Comparison of ENCODE assay signal across 13 mouse cellular contexts in the genomic region with DNA sequence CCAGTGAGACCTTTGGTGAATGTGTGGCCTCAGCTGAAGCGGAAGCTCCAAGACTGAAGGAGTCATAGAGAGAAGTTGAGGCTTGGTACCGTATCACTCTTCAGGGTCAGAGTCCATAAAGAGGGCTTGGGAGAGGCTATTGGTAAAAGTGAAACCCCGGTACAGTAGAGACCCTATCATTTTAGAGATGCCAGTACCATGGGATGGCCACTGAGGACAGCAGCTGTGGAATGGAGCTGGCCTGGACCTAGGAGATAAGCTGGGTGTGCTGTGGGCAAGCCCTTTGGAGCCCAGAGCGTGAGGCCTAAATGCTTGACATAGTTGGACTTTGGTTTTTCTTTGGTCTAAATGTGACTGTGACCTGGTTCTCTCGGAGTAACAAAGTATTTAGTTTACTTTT. TPM values are rescaled to one million over a fixed set of nuclear protein-coding genes. Genes with fewer than 3 reads are reported as not detected.
DNase-seq lines count a peak whose midpoint lies in the region; ATAC-seq and TF ChIP-seq lines count a peak whose summit lies in the region.
"Had no signal": no experiment of that assay in that cellular context is flagged by ENCODE, and none has a peak within 500 bp of the region (broad histone marks: within the 10 kb centered on the region; RNA-seq: fewer than 3 reads in every experiment).

No protein-coding gene starts in this region.

- H3K27ac ChIP-seq in stomach, embryonic 14.5 days (ENCODE audit: low read length), result no peak overlapping the region
- no peak overlapping the region for H3K27ac ChIP-seq in stomach, postnatal 0 days (replicated peaks)
- no peak overlapping the region for H3K27ac ChIP-seq in intestine, embryonic 16.5 days (ENCODE audit: low read length)
- H3K27ac ChIP-seq in liver, postnatal 0 days (ENCODE audit: low read depth), result peak overlapping the region; percentile 68
- H3K27ac ChIP-seq: hindbrain, embryonic 10.5 days; layer of hippocampus, adult 2 months had no signal

- H3K4me2 ChIP-seq in stomach, embryonic 14.5 days (replicated peaks; ENCODE audit: low read depth, low read length), result no peak overlapping the region
- no peak overlapping the region for H3K4me2 ChIP-seq in stomach, postnatal 0 days (replicated peaks; ENCODE audit: low read depth)
- H3K4me2 ChIP-seq in intestine, embryonic 16.5 days (ENCODE audit: low read depth, low read length), result no peak overlapping the region
- peak overlapping the region; percentile 44 for H3K4me2 ChIP-seq in liver, postnatal 0 days (ENCODE audit: low read depth, low read length)

- H3K4me3 ChIP-seq in stomach, embryonic 14.5 days (ENCODE audit: low read depth, low read length), result no peak overlapping the region
- H3K4me3 ChIP-seq in stomach, postnatal 0 days (ENCODE audit: low read depth, low read length), result no peak overlapping the region
- H3K4me3 ChIP-seq in intestine, embryonic 16.5 days (ENCODE audit: low read length), result no peak overlapping the region
- no peak overlapping the region for H3K4me3 ChIP-seq in liver, postnatal 0 days (ENCODE audit: low read depth, low read length)
- H3K4me3 ChIP-seq: hindbrain, embryonic 10.5 days; layer of hippocampus, adult 2 months had no signal

- DNase-seq in stomach, postnatal 0 days (ENCODE audit: low spot score), result no peak
- peak; percentile 53 for DNase-seq in liver, postnatal 0 days
- DNase-seq in left cerebral cortex, adult 11 months (ENCODE audit: low spot score), result no peak
- no peak for DNase-seq in cerebellum, postnatal 14 days
- no peak for DNase-seq in thymus, postnatal 14 days
- DNase-seq: cerebellum, postnatal 10 days; heart, adult 18-20 months; lung, adult 2 months had no signal

- no peak for TF ChIP-seq EP300 in stomach, postnatal 0 days (optimal IDR thresholded peaks at IDR 0.05)
- peak; percentile 88 for TF ChIP-seq EP300 in liver, postnatal 0 days (IDR thresholded peaks at IDR 0.05; ENCODE audit: low read depth)

- no peaks in the 10 kb centered on the region for H3K9me3 ChIP-seq in stomach, embryonic 14.5 days (ENCODE audit: control insufficient read depth, low read depth, low read length)
- no peaks in the 10 kb centered on the region for H3K9me3 ChIP-seq in stomach, postnatal 0 days (ENCODE audit: control insufficient read depth, low read length)
- no peaks in the 10 kb centered on the region for H3K9me3 ChIP-seq in intestine, embryonic 16.5 days (ENCODE audit: control insufficient read depth, low read length)
- H3K9me3 ChIP-seq in liver, postnatal 0 days (ENCODE audit: low read length), result no peaks in the 10 kb centered on the region
- H3K9me3 ChIP-seq: hindbrain, embryonic 10.5 days had no signal

- peak; percentile 85; the same call in 1 of the 2 replicates for ATAC-seq in stomach, embryonic 14.5 days (ENCODE audit: insufficient number of reproducible peaks, insufficient read depth, low FRiP score, low read depth)
- no peak for ATAC-seq in stomach, postnatal 0 days (ENCODE audit: low FRiP score, low TSS enrichment)
- peak; percentile 71 for ATAC-seq in intestine, embryonic 16.5 days
- ATAC-seq in liver, postnatal 0 days, result peak; percentile 100
- ATAC-seq: midbrain, embryonic 16.5 days had no signal

- no peaks in the 10 kb centered on the region for H3K4me1 ChIP-seq in stomach, embryonic 14.5 days (ENCODE audit: control insufficient read depth, insufficient read depth, low read length)
- H3K4me1 ChIP-seq in stomach, postnatal 0 days (replicated peaks; ENCODE audit: control insufficient read depth, insufficient read depth), result no peaks in the 10 kb centered on the region
- no peaks in the 10 kb centered on the region for H3K4me1 ChIP-seq in intestine, embryonic 16.5 days (ENCODE audit: control insufficient read depth, insufficient read depth, low read length)
- H3K4me1 ChIP-seq in liver, postnatal 0 days (ENCODE audit: insufficient read depth), result peaks cover 9% of the 10 kb centered on the region
- H3K4me1 ChIP-seq: hindbrain, embryonic 10.5 days had no signal

- no peak for TF ChIP-seq CTCF in stomach, postnatal 0 days (IDR thresholded peaks at IDR 0.05; ENCODE audit: low read depth)
- 0 out of 2 replicates have a peak, but pooled peaks have one; percentile 6 for TF ChIP-seq CTCF in liver, postnatal 0 days (IDR thresholded peaks at IDR 0.05; ENCODE audit: low read depth)

- H3K9ac ChIP-seq in stomach, embryonic 14.5 days (replicated peaks; ENCODE audit: low read depth, low read length), result no peak overlapping the region
- no peak overlapping the region for H3K9ac ChIP-seq in stomach, postnatal 0 days (ENCODE audit: low read length)
- H3K9ac ChIP-seq in intestine, embryonic 16.5 days (ENCODE audit: low read depth, low read length), result no peak overlapping the region
- no peak overlapping the region for H3K9ac ChIP-seq in liver, postnatal 0 days (replicated peaks)

- no peaks in the 10 kb centered on the region for H3K27me3 ChIP-seq in stomach, embryonic 14.5 days (ENCODE audit: control insufficient read depth, insufficient read depth, low read length)
- H3K27me3 ChIP-seq in stomach, postnatal 0 days (ENCODE audit: control insufficient read depth, insufficient read depth, low read length), result no peaks in the 10 kb centered on the region
- H3K27me3 ChIP-seq in intestine, embryonic 16.5 days (replicated peaks; ENCODE audit: control insufficient read depth, insufficient read depth, low read length), result no peaks in the 10 kb centered on the region
- H3K27me3 ChIP-seq in liver, postnatal 0 days (ENCODE audit: insufficient read depth, low read length), result no peaks in the 10 kb centered on the region

- H3K36me3 ChIP-seq in stomach, embryonic 14.5 days (ENCODE audit: control insufficient read depth, insufficient read depth, low read length), result no peaks in the 10 kb centered on the region
- no peaks in the 10 kb centered on the region for H3K36me3 ChIP-seq in stomach, postnatal 0 days (ENCODE audit: control insufficient read depth, insufficient read depth, low read length)
- no peaks in the 10 kb centered on the region for H3K36me3 ChIP-seq in intestine, embryonic 16.5 days (ENCODE audit: control insufficient read depth, insufficient read depth, low read length)
- H3K36me3 ChIP-seq in liver, postnatal 0 days (replicated peaks; ENCODE audit: insufficient read depth, low read length), result peaks cover 5% of the 10 kb centered on the region; the same call in 1 of the 2 replicates
- H3K36me3 ChIP-seq: hindbrain, embryonic 10.5 days had no signal

- WGBS in stomach, embryonic 14.5 days, result 90% methylated on average over 5 of the region's 5 CpGs
- WGBS in stomach, postnatal 0 days, result 89% methylated on average over 5 of the region's 5 CpGs
- 88% methylated on average over 5 of the region's 5 CpGs for WGBS in intestine, embryonic 16.5 days
- 59% methylated on average over 5 of the region's 5 CpGs for WGBS in liver, postnatal 0 days (ENCODE audit: insufficient replicate concordance)

RNA-seq across cellular contexts. Expression of gene Gpr155, which starts 26.4 kb away (rescaled TPM):
- polyA plus RNA-seq in stomach, embryonic 14.5 days (2014; fragmentation: Nextera tagmentation; extraction: Ambion mirVana), result 3.9 and 4.3 TPM in 2 replicates
- polyA plus RNA-seq in stomach, postnatal 0 days (2015; fragmentation: Nextera tagmentation; extraction: Ambion mirVana), result 11.6 and 11.8 TPM in 2 replicates
- polyA plus RNA-seq in intestine, embryonic 16.5 days (2015; fragmentation: Nextera tagmentation; extraction: Ambion mirVana), result 15.1 and 17.5 TPM in 2 replicates
- 3.4 TPM in 2 replicates for polyA plus RNA-seq in liver, postnatal 0 days (2015; fragmentation: Nextera tagmentation; extraction: Ambion mirVana)

RNA-seq across cellular contexts. Expression of gene Cir1, which starts 47.4 kb away (rescaled TPM):
- 28.1 and 29.6 TPM in 2 replicates for polyA plus RNA-seq in stomach, embryonic 14.5 days (2014; fragmentation: Nextera tagmentation; extraction: Ambion mirVana)
- polyA plus RNA-seq in stomach, postnatal 0 days (2015; fragmentation: Nextera tagmentation; extraction: Ambion mirVana), result 17.3 and 19.6 TPM in 2 replicates
- 14.7 and 14.9 TPM in 2 replicates for polyA plus RNA-seq in intestine, embryonic 16.5 days (2015; fragmentation: Nextera tagmentation; extraction: Ambion mirVana)
- polyA plus RNA-seq in liver, postnatal 0 days (2015; fragmentation: Nextera tagmentation; extraction: Ambion mirVana), result 18.4 and 21.4 TPM in 2 replicates

RNA-seq across cellular contexts. Expression of gene Scrn3, which starts 47.5 kb away (rescaled TPM):
- polyA plus RNA-seq in stomach, embryonic 14.5 days (2014; fragmentation: Nextera tagmentation; extraction: Ambion mirVana), result 10.6 and 11.7 TPM in 2 replicates
- 8.6 and 9.2 TPM in 2 replicates for polyA plus RNA-seq in stomach, postnatal 0 days (2015; fragmentation: Nextera tagmentation; extraction: Ambion mirVana)
- polyA plus RNA-seq in intestine, embryonic 16.5 days (2015; fragmentation: Nextera tagmentation; extraction: Ambion mirVana), result 16.6 and 16.9 TPM in 2 replicates
- 20.5 and 21.9 TPM in 2 replicates for polyA plus RNA-seq in liver, postnatal 0 days (2015; fragmentation: Nextera tagmentation; extraction: Ambion mirVana)
